In genomic region chr6:95202978-95203377, GRCm38 (mm10) we compare ENCODE assay signal across 11 mouse cellular contexts.
DNase-seq lines count a peak whose midpoint lies in the region; ATAC-seq lines count a peak whose summit lies in the region.
"Had no signal": no experiment of that assay in that cellular context is flagged by ENCODE, and none has a peak within 500 bp of the region (broad histone marks: within the 10 kb centered on the region; RNA-seq: fewer than 3 reads in every experiment).

No protein-coding gene starts in this region.

- no peaks in the 10 kb centered on the region for H3K27me3 ChIP-seq in embryonic facial prominence, embryonic 12.5 days
- H3K27me3 ChIP-seq in forebrain, embryonic 15.5 days = peaks cover 3% of the 10 kb centered on the region; the same call in 1 of the 2 replicates
- no peaks in the 10 kb centered on the region for H3K27me3 ChIP-seq in limb, embryonic 12.5 days
- H3K27me3 ChIP-seq in neural tube, embryonic 12.5 days (replicated peaks) = no peaks in the 10 kb centered on the region
- H3K27me3 ChIP-seq: kidney, embryonic 15.5 days had no signal

- no peaks in the 10 kb centered on the region for H3K36me3 ChIP-seq in embryonic facial prominence, embryonic 12.5 days
- no peaks in the 10 kb centered on the region for H3K36me3 ChIP-seq in forebrain, embryonic 15.5 days
- no peaks in the 10 kb centered on the region for H3K36me3 ChIP-seq in limb, embryonic 12.5 days
- H3K36me3 ChIP-seq in neural tube, embryonic 12.5 days = no peaks in the 10 kb centered on the region
- H3K36me3 ChIP-seq: heart, embryonic 10.5 days; kidney, embryonic 15.5 days had no signal

- H3K9me3 ChIP-seq in embryonic facial prominence, embryonic 12.5 days = no peaks in the 10 kb centered on the region
- H3K9me3 ChIP-seq in forebrain, embryonic 15.5 days = no peaks in the 10 kb centered on the region
- H3K9me3 ChIP-seq in limb, embryonic 12.5 days = no peaks in the 10 kb centered on the region
- no peaks in the 10 kb centered on the region for H3K9me3 ChIP-seq in neural tube, embryonic 12.5 days
- H3K9me3 ChIP-seq: heart, embryonic 10.5 days; kidney, embryonic 15.5 days had no signal

- no peak overlapping the region for H3K4me2 ChIP-seq in embryonic facial prominence, embryonic 12.5 days (replicated peaks)
- peak overlapping the region; percentile 42 for H3K4me2 ChIP-seq in forebrain, embryonic 15.5 days (replicated peaks)
- H3K4me2 ChIP-seq in limb, embryonic 12.5 days = no peak overlapping the region; the same call in 1 of the 2 replicates
- peak overlapping the region; percentile 49 for H3K4me2 ChIP-seq in neural tube, embryonic 12.5 days (replicated peaks)
- H3K4me2 ChIP-seq: kidney, embryonic 15.5 days; liver, embryonic 11.5 days had no signal

- ATAC-seq in embryonic facial prominence, embryonic 12.5 days (ENCODE audit: insufficient number of reproducible peaks, insufficient read depth, low FRiP score, low TSS enrichment) = no peak
- ATAC-seq in forebrain, embryonic 15.5 days (replicated peaks) = peak; percentile 83
- ATAC-seq in limb, embryonic 12.5 days (ENCODE audit: insufficient number of reproducible peaks, insufficient read depth, low FRiP score, low TSS enrichment, low read depth) = no peak
- peak; percentile 87 for ATAC-seq in neural tube, embryonic 12.5 days (ENCODE audit: low FRiP score, low read depth)
- ATAC-seq in frontal cortex, adult (ENCODE audit: low TSS enrichment) = no peak

- peaks cover 28% of the 10 kb centered on the region for H3K4me1 ChIP-seq in embryonic facial prominence, embryonic 12.5 days
- H3K4me1 ChIP-seq in forebrain, embryonic 15.5 days = peaks cover 16% of the 10 kb centered on the region
- peaks cover 18% of the 10 kb centered on the region for H3K4me1 ChIP-seq in limb, embryonic 12.5 days (replicated peaks)
- peaks cover 10% of the 10 kb centered on the region for H3K4me1 ChIP-seq in neural tube, embryonic 12.5 days
- H3K4me1 ChIP-seq: heart, embryonic 10.5 days; kidney, embryonic 15.5 days had no signal

- intact Hi-C loops in gastrocnemius, postnatal 36 days (cut with DNase I) = no loop called here

- 64% methylated on average over 9 of the region's 9 CpGs for WGBS in embryonic facial prominence, embryonic 12.5 days
- WGBS in forebrain, embryonic 15.5 days = 4% methylated on average over 9 of the region's 9 CpGs
- 61% methylated on average over 9 of the region's 9 CpGs for WGBS in limb, embryonic 12.5 days
- 19% methylated on average over 9 of the region's 9 CpGs for WGBS in neural tube, embryonic 12.5 days

- DNase-seq in adipocyte (ENCODE audit: low spot score) = no peak
- no peak for DNase-seq in gastrocnemius, postnatal 36 days
- DNase-seq: lung, postnatal 4 days had no signal

- H3K4me3 ChIP-seq in embryonic facial prominence, embryonic 12.5 days = no peak overlapping the region
- peak overlapping the region; percentile 1 for H3K4me3 ChIP-seq in forebrain, embryonic 15.5 days
- H3K4me3 ChIP-seq in limb, embryonic 12.5 days (replicated peaks) = no peak overlapping the region
- H3K4me3 ChIP-seq in neural tube, embryonic 12.5 days = no peak overlapping the region
- H3K4me3 ChIP-seq: heart, embryonic 10.5 days; kidney, embryonic 15.5 days had no signal

- H3K27ac ChIP-seq in embryonic facial prominence, embryonic 12.5 days = peak overlapping the region; percentile 83
- H3K27ac ChIP-seq in forebrain, embryonic 15.5 days (replicated peaks) = no peak overlapping the region
- peak overlapping the region; percentile 86 for H3K27ac ChIP-seq in limb, embryonic 12.5 days
- peak overlapping the region; percentile 67 for H3K27ac ChIP-seq in neural tube, embryonic 12.5 days
- H3K27ac ChIP-seq: heart, embryonic 10.5 days; kidney, embryonic 15.5 days had no signal

- no peak overlapping the region for H3K9ac ChIP-seq in embryonic facial prominence, embryonic 12.5 days
- H3K9ac ChIP-seq in forebrain, embryonic 15.5 days (replicated peaks) = 0 out of 2 replicates have a peak overlapping the region, but pooled peaks have one; percentile 9
- H3K9ac ChIP-seq in limb, embryonic 12.5 days (replicated peaks) = no peak overlapping the region
- H3K9ac ChIP-seq in neural tube, embryonic 12.5 days = no peak overlapping the region
- H3K9ac ChIP-seq: kidney, embryonic 15.5 days had no signal

Comparison
In these comparisons a context has a peak if more than half of its experiments do, and no peak if none do; other contexts are left out.
1. ATAC-seq: peak in forebrain, embryonic 15.5 days (single experiment) and neural tube, embryonic 12.5 days (single experiment); none in embryonic facial prominence, embryonic 12.5 days (single experiment), limb, embryonic 12.5 days (single experiment) and frontal cortex, adult (single experiment).
2. H3K4me2 ChIP-seq: peak in forebrain, embryonic 15.5 days (single experiment) and neural tube, embryonic 12.5 days (single experiment); none in embryonic facial prominence, embryonic 12.5 days (single experiment) and limb, embryonic 12.5 days (single experiment).